Mouse (Mus musculus) heart, embryonic 13.5 days (tissue): ENCODE measurements around the gene Clk2. TPM values are rescaled to one million over a fixed set of nuclear protein-coding genes. Genes with fewer than 3 reads are reported as not detected.
"Not testable (repeated sequence)": the region's sequence is repeated elsewhere in the genome, so short reads cannot be mapped to it uniquely, and the experiment has no call there.

Experiments
- ATAC-seq: fragments of 200-750 bp; cut with Nextera tagmentation; 2 replicates; pipeline ENCODE4 v1.8.0; 2017; ENCODE audit warnings: moderate TSS enrichment; ENCODE audit not compliant: insufficient number of reproducible peaks, low FRiP score, low TSS enrichment; ENCODE audit errors: extremely low read depth
- H3K27ac ChIP-seq: fragments of 300-500 bp; sonication (generic); replicated peaks from 2 replicates; pipeline ENCODE4 v1.5.1; 2015; ENCODE audit warnings: moderate library complexity, mild to moderate bottlenecking, inconsistent platforms
- H3K27me3 ChIP-seq: fragments of 300-500 bp; sonication (generic); replicated peaks from 2 replicates; pipeline ENCODE4 v1.6.1; 2015; ENCODE audit warnings: mild to moderate bottlenecking, inconsistent platforms
- H3K36me3 ChIP-seq: fragments of 300-500 bp; sonication (generic); 2 replicates; pipeline ENCODE4 v1.6.1; 2015; ENCODE audit warnings: mild to moderate bottlenecking, inconsistent platforms
- H3K4me1 ChIP-seq: fragments of 300-500 bp; sonication (generic); 2 replicates; pipeline ENCODE4 v1.6.1; 2015; ENCODE audit warnings: inconsistent platforms
- H3K4me2 ChIP-seq: fragments of 300-500 bp; sonication (generic); 2 replicates; pipeline ENCODE4 v1.6.1; 2015; ENCODE audit warnings: inconsistent platforms, mild to moderate bottlenecking, moderate library complexity
- H3K4me3 ChIP-seq: fragments of 300-500 bp; sonication (generic); 2 replicates; pipeline ENCODE4 v1.5.1; 2015; ENCODE audit warnings: moderate library complexity, mild to moderate bottlenecking, inconsistent platforms
- H3K9ac ChIP-seq: fragments of 300-500 bp; sonication (generic); 2 replicates; pipeline ENCODE4 v1.6.1; 2015; ENCODE audit warnings: inconsistent platforms, mild to moderate bottlenecking, moderate library complexity
- H3K9me3 ChIP-seq: fragments of 300-500 bp; sonication (generic); 2 replicates; pipeline ENCODE4 v1.6.1; 2016; ENCODE audit warnings: inconsistent platforms
- WGBS: fragments of 180-500 bp; shearing (Covaris S2); methylation state at CpG from one replicate; pipeline ENCODE4 v1.1.7; 2015; ENCODE audit warnings: mixed read lengths; 5-methylcytosine and 5-hydroxymethylcytosine counted together
- polyA plus RNA-seq: library from polyadenylated mRNA; unstranded; fragments of >200 nt; fragmentation: Nextera tagmentation; extraction: Ambion mirVana; gene quantifications from 2 replicates; pipeline ENCODE4 v1.2.1, GENCODE M21; 2015

Clk2 gene
- polyA plus RNA-seq, 1 experiment from 2014 or later = 16.9 TPM

DNA sequence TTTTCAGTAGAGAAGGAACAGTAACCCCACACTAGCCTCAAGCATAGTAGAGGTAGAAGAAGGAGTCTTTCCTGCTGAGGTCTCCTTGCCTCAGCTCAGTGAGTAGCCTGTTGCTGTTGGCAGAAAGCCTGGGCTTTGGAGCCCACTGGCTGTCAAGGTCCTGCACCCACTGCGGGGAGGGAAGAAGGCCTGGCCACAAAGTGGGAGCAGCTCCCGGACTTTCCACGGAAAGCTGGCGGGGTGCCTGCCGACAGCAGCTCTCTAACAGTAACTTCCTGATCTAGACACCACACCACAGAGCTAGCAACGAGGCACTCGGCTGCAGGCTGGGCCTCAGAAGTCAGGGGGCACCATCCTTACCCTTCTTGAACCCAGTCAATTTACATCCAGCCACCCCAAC is 46.1 kb downstream of the Clk2 start:
- H3K9me3 ChIP-seq = no peaks in the 10 kb centered on the region
- H3K4me1 ChIP-seq = peaks cover 35% of the 10 kb centered on the region
- H3K9ac ChIP-seq = no peak overlapping the region
- 64% methylated on average over 7 of the region's 7 CpGs for WGBS
- H3K27me3 ChIP-seq = no peaks in the 10 kb centered on the region
- H3K27ac ChIP-seq = peak overlapping the region; percentile 67
- H3K36me3 ChIP-seq = peaks cover 63% of the 10 kb centered on the region
- H3K4me3 ChIP-seq = no peak overlapping the region
- no peak overlapping the region for H3K4me2 ChIP-seq
- ATAC-seq = no peak

DNA sequence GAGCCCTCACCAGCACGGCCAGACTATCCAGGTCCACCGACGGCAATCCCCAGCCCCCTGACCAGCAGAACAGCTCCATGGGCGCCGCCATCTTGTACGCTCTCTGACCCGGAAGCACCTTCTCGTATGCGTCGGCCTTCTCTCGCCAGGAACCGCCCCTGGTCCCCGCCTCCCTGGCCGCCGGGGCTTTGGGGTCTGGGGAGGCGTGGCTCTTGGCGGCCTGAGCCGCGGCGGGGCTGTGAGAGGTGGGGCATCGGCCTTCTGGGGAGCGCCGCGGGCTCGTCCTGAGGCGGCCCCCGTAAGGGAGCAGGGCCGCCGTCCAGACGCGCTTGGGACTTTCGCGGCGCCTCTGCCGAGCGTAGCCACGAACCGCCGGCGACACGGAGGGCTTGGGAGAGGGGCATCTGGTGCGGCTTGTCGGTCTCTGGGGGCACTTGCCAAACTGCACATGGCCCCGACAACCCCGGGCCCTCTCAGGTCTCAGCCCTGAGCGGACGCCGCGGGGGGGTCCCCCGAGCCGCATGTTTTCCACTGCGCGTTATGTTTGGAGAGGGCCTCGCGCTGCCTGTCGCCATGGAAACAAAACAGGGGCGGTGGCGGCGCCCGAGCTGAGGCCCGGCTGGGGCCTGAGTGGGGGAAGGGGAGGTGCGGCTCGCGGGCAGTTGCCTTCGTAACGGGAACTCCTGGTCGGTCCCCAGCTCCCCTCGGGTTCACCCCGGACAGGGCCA is 49.4 kb downstream of the Clk2 start:
- Histone ChIP-seq H3K4me2 (peak overlapping the region; percentile 94), H3K4me1 (peaks cover 39% of the 10 kb centered on the region), H3K36me3 (peaks cover 31% of the 10 kb centered on the region), H3K9ac (peak overlapping the region; percentile 86), H3K9me3 (no peaks in the 10 kb centered on the region), H3K27me3 (no peaks in the 10 kb centered on the region), H3K27ac (peak overlapping the region; percentile 96), H3K4me3 (peak overlapping the region; percentile 95)
- under 1% methylated on average over 69 of the region's 69 CpGs for whole genome bisulfite sequencing
- peak; percentile 87 for ATAC-seq

- WGBS = 2% methylated on average over 18 of the region's 19 CpGs
- Histone ChIP-seq H3K27me3 (no peaks in the 10 kb centered on the region), H3K4me3 (peak within 1 kb of the TSS; percentile 95), H3K36me3 (peaks cover 22% of the 10 kb centered on the region), H3K4me1 (peaks cover 47% of the 10 kb centered on the region), H3K9me3 (no peaks in the 10 kb centered on the region), H3K4me2 (peak within 1 kb of the TSS; percentile 94), H3K9ac (peak within 1 kb of the TSS; percentile 86), H3K27ac (peak within 1 kb of the TSS; percentile 96)
- ATAC-seq = no peak
These were observed 50.3 kb downstream of the Clk2 start, which contains the start of gene Thbs3 for GRCm38 (mm10) chr3:89214681-89215411. TSS of gene Thbs3 (plus strand) at chr3:89215180.

DNA sequence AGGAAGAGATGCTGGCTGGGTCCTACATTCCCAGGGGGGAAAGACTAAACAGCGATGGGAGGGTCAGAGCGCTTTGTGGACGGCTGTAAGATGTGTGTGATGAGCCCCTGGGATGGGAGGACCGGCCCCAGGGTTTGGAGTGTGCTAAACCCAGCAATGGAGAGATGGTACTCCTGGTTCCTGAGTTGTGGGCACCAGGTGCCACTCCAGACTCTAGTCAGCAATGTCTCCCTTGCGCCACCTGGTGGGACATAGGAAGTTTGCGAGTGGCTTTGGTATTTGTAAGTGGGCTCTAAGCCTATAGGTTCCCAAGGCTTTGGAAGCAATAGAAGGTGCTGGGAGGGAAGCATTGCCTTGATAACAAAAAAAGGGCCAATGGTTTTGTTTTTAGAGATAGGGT is 51.3 kb downstream of the Clk2 start:
- peaks cover 12% of the 10 kb centered on the region for H3K36me3 ChIP-seq
- H3K9ac ChIP-seq = peak overlapping the region; percentile 86
- peaks cover 44% of the 10 kb centered on the region for H3K4me1 ChIP-seq
- H3K4me3 ChIP-seq = peak overlapping the region; percentile 95
- no peaks in the 10 kb centered on the region for H3K27me3 ChIP-seq
- peak overlapping the region; percentile 96 for H3K27ac ChIP-seq
- no peak for ATAC-seq
- H3K9me3 ChIP-seq = no peaks in the 10 kb centered on the region
- 0% methylated on average over 6 of the region's 6 CpGs for WGBS
- H3K4me2 ChIP-seq = peak overlapping the region; percentile 94

GRCm38 (mm10) chr3:89216407-89216806 is 51.8 kb downstream of the Clk2 start:
- ATAC-seq, H3K27me3 ChIP-seq, H3K27ac ChIP-seq, H3K4me3 ChIP-seq, H3K9me3 ChIP-seq, H3K9ac ChIP-seq, H3K36me3 ChIP-seq, H3K4me2 ChIP-seq: not testable (repeated sequence)
- peaks cover 39% of the 10 kb centered on the region for H3K4me1 ChIP-seq
- 60% methylated on average over 7 of the region's 7 CpGs for WGBS

- WGBS = 80% methylated on average over 1 of the region's 1 CpGs
- peaks cover 28% of the 10 kb centered on the region for H3K4me1 ChIP-seq
- H3K4me3 ChIP-seq = no peak overlapping the region
- H3K9ac ChIP-seq = no peak overlapping the region
- no peak overlapping the region for H3K4me2 ChIP-seq
- no peak overlapping the region for H3K27ac ChIP-seq
- peaks cover 4% of the 10 kb centered on the region; the same call in 1 of the 2 replicates for H3K36me3 ChIP-seq
- no peaks in the 10 kb centered on the region for H3K9me3 ChIP-seq
- ATAC-seq = no peak
- no peaks in the 10 kb centered on the region for H3K27me3 ChIP-seq
These were observed 53.7 kb downstream of the Clk2 start for GRCm38 (mm10) chr3:89218271-89218670.

GRCm38 (mm10) chr3:89219546-89219945 is 55.0 kb downstream of the Clk2 start:
- Histone ChIP-seq H3K9me3 (no peaks in the 10 kb centered on the region), H3K36me3 (peaks cover 7% of the 10 kb centered on the region; the same call in 1 of the 2 replicates), H3K27ac (peak overlapping the region; percentile 48), H3K27me3 (0 out of 2 replicates have a peak, but pooled peaks cover 3% of the 10 kb centered on the region), H3K4me2 (no peak overlapping the region), H3K4me3 (no peak overlapping the region), H3K4me1 (peaks cover 26% of the 10 kb centered on the region), H3K9ac (no peak overlapping the region)
- 26% methylated on average over 8 of the region's 8 CpGs for WGBS
- no peak for ATAC-seq

- Histone ChIP-seq H3K9ac (no peak overlapping the region), H3K9me3 (no peaks in the 10 kb centered on the region), H3K4me2 (no peak overlapping the region), H3K4me1 (peaks cover 11% of the 10 kb centered on the region), H3K4me3 (no peak overlapping the region), H3K36me3 (peaks cover 11% of the 10 kb centered on the region; the same call in 1 of the 2 replicates), H3K27me3 (peaks cover 19% of the 10 kb centered on the region), H3K27ac (no peak overlapping the region)
- 66% methylated on average over 5 of the region's 5 CpGs for WGBS
- ATAC-seq = no peak
These were observed 56.6 kb downstream of the Clk2 start for GRCm38 (mm10) chr3:89221167-89221566.

GRCm38 (mm10) chr3:89224796-89225195 is 60.2 kb downstream of the Clk2 start:
- no peaks in the 10 kb centered on the region for H3K9me3 ChIP-seq
- no peak overlapping the region for H3K4me2 ChIP-seq
- 71% methylated on average over 11 of the region's 11 CpGs for WGBS
- H3K27me3 ChIP-seq = peaks cover 41% of the 10 kb centered on the region
- H3K36me3 ChIP-seq = peaks cover 11% of the 10 kb centered on the region; the same call in 1 of the 2 replicates
- no peak for ATAC-seq
- no peak overlapping the region for H3K9ac ChIP-seq
- H3K4me1 ChIP-seq = peaks cover 25% of the 10 kb centered on the region
- H3K4me3 ChIP-seq = no peak overlapping the region
- H3K27ac ChIP-seq = no peak overlapping the region

DNA sequence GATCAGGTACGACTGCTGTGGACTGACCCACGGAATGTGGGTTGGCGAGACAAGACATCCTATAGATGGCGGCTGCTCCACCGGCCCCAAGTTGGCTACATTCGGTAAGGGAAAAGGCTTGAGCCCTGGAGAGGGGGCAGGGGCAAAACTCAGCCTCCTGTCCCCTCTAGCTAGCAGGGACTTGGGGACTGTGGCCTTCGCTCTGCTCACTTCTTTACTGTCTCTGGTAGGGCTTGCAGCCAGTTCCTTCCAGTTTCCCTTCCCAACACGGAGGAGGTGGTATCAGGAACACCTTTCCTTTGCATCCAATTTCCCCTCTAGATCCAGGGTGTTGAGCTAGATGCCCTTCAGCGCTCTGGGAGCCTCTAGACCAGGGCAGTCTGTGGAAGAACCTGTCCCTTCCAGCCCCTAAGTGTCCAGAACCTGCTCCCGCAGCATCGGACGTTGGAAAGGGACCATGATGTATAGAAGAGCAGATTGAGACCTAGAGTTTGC is 60.8 kb downstream of the Clk2 start:
- Histone ChIP-seq H3K4me3 (no peak overlapping the region), H3K4me2 (no peak overlapping the region), H3K9me3 (no peaks in the 10 kb centered on the region), H3K27ac (no peak overlapping the region), H3K36me3 (peaks cover 11% of the 10 kb centered on the region; the same call in 1 of the 2 replicates), H3K27me3 (peaks cover 47% of the 10 kb centered on the region), H3K9ac (no peak overlapping the region), H3K4me1 (peaks cover 22% of the 10 kb centered on the region)
- no peak for ATAC-seq
- WGBS = 64% methylated on average over 12 of the region's 12 CpGs

DNA sequence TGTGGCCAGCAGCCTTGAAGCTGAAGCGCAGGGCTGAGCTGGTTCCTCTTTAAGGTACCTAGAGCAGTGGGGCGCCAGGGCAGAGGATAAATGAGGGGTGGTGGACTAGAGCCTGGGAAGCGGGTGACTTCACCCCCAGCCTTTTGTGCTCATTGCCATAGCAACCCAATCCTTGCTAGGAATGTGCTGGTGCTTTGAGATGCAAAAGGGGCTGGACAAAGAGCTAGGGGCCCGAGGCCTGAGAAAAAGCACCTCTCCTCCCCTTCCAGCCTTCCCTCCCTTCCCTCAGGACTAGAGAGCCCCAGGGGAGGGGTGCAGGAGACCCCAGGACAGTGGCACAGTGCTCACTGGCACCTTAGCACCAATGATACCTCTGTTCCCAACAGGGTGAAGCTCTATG is 61.3 kb downstream of the Clk2 start:
- peaks cover 11% of the 10 kb centered on the region; the same call in 1 of the 2 replicates for H3K36me3 ChIP-seq
- H3K4me2 ChIP-seq = peak overlapping the region; percentile 78; the same call in 1 of the 2 replicates
- ATAC-seq = no peak
- H3K27ac ChIP-seq = no peak overlapping the region
- 65% methylated on average over 4 of the region's 4 CpGs for WGBS
- peaks cover 22% of the 10 kb centered on the region for H3K4me1 ChIP-seq
- no peaks in the 10 kb centered on the region for H3K9me3 ChIP-seq
- H3K27me3 ChIP-seq = peaks cover 52% of the 10 kb centered on the region
- H3K9ac ChIP-seq = peak overlapping the region; percentile 76; the same call in 1 of the 2 replicates
- no peak overlapping the region for H3K4me3 ChIP-seq
